Comparison of ENCODE assay signal across 8 mouse cellular contexts in genomic region chr8:84743517-84744420, GRCm38 (mm10). TPM values are rescaled to one million over a fixed set of nuclear protein-coding genes. Genes with fewer than 3 reads are reported as not detected.
DNase-seq lines count a peak whose midpoint lies in the region; ATAC-seq lines count a peak whose summit lies in the region.

No protein-coding gene starts in this region.

- H3K4me1 ChIP-seq in intestine, embryonic 16.5 days (ENCODE audit: control insufficient read depth, insufficient read depth, low read length): peaks cover 67% of the 10 kb centered on the region
- peaks cover 31% of the 10 kb centered on the region for H3K4me1 ChIP-seq in liver, embryonic 16.5 days (ENCODE audit: control insufficient read depth, low read depth, low read length)
- H3K4me1 ChIP-seq in neural tube, embryonic 14.5 days (ENCODE audit: control insufficient read depth, insufficient read depth, low read length): peaks cover 33% of the 10 kb centered on the region

- H3K27ac ChIP-seq in intestine, embryonic 16.5 days (ENCODE audit: low read length): peak overlapping the region; percentile 75
- H3K27ac ChIP-seq in liver, embryonic 16.5 days (ENCODE audit: low read length): no peak overlapping the region
- H3K27ac ChIP-seq in neural tube, embryonic 14.5 days (ENCODE audit: low read depth, low read length): peak overlapping the region; percentile 66

- no peaks in the 10 kb centered on the region for H3K9me3 ChIP-seq in intestine, embryonic 16.5 days (ENCODE audit: control insufficient read depth, low read length)
- H3K9me3 ChIP-seq in liver, embryonic 16.5 days (replicated peaks; ENCODE audit: control insufficient read depth, low read length): no peaks in the 10 kb centered on the region
- H3K9me3 ChIP-seq in neural tube, embryonic 14.5 days (ENCODE audit: control insufficient read depth, low read length): no peaks in the 10 kb centered on the region

- peak; percentile 43 for ATAC-seq in intestine, embryonic 16.5 days
- peak; percentile 54 for ATAC-seq in liver, embryonic 16.5 days (ENCODE audit: low read depth)
- ATAC-seq in neural tube, embryonic 14.5 days (ENCODE audit: low read depth): peak; percentile 75

- H3K36me3 ChIP-seq in intestine, embryonic 16.5 days (ENCODE audit: control insufficient read depth, insufficient read depth, low read length): no peaks in the 10 kb centered on the region
- H3K36me3 ChIP-seq in liver, embryonic 16.5 days (ENCODE audit: control insufficient read depth, insufficient read depth): no peaks in the 10 kb centered on the region
- no peaks in the 10 kb centered on the region for H3K36me3 ChIP-seq in neural tube, embryonic 14.5 days (ENCODE audit: control insufficient read depth, insufficient read depth, low read length)

- peak overlapping the region; percentile 35 for H3K4me2 ChIP-seq in intestine, embryonic 16.5 days (ENCODE audit: low read depth, low read length)
- H3K4me2 ChIP-seq in liver, embryonic 16.5 days (ENCODE audit: low read depth, low read length): no peak overlapping the region
- H3K4me2 ChIP-seq in neural tube, embryonic 14.5 days (ENCODE audit: low read depth, low read length): peak overlapping the region; percentile 14; the same call in 1 of the 2 replicates

- H3K4me3 ChIP-seq in intestine, embryonic 16.5 days (ENCODE audit: low read length): no peak overlapping the region
- no peak overlapping the region for H3K4me3 ChIP-seq in liver, embryonic 16.5 days (ENCODE audit: low read depth, low read length)
- no peak overlapping the region for H3K4me3 ChIP-seq in neural tube, embryonic 14.5 days (ENCODE audit: low read depth, low read length)

- WGBS in intestine, embryonic 16.5 days: 21% methylated on average over 16 of the region's 17 CpGs
- 32% methylated on average over 15 of the region's 17 CpGs for WGBS in liver, embryonic 16.5 days (ENCODE audit: insufficient replicate concordance)
- WGBS in neural tube, embryonic 14.5 days: 9% methylated on average over 14 of the region's 17 CpGs

- H3K9ac ChIP-seq in intestine, embryonic 16.5 days (ENCODE audit: low read depth, low read length): peak overlapping the region; percentile 27
- H3K9ac ChIP-seq in liver, embryonic 16.5 days (ENCODE audit: low read depth, low read length): no peak overlapping the region
- 0 out of 2 replicates have a peak overlapping the region, but pooled peaks have one; percentile 11 for H3K9ac ChIP-seq in neural tube, embryonic 14.5 days (replicated peaks; ENCODE audit: low read depth, low read length)

- DNase-seq in adrenal gland, adult (ENCODE audit: inconsistent age in 2 of 2, low spot score in 1 of 2): peak; percentile 47 to 66
- DNase-seq in adrenal gland, adult 8-10 months: no peak
- peak; percentile 89 for DNase-seq in embryo, embryonic 11 days
- peak; percentile 84 to 87 for DNase-seq in heart, adult 18-20 months
- no peak for DNase-seq in frontal cortex, adult 2 months (ENCODE audit: extremely low spot score in 1 of 2, low spot score in 1 of 2)

- H3K27me3 ChIP-seq in intestine, embryonic 16.5 days (replicated peaks; ENCODE audit: control insufficient read depth, insufficient read depth, low read length): peaks cover 3% of the 10 kb centered on the region; the same call in 1 of the 2 replicates
- peaks cover 14% of the 10 kb centered on the region for H3K27me3 ChIP-seq in liver, embryonic 16.5 days (ENCODE audit: control insufficient read depth, insufficient read depth, low read depth, low read length)
- H3K27me3 ChIP-seq in neural tube, embryonic 14.5 days (ENCODE audit: control insufficient read depth, insufficient read depth, low read length): peaks cover 23% of the 10 kb centered on the region

RNA-seq across cellular contexts. Expression of gene G430095P16Rik, which starts 21.0 kb away (rescaled TPM):
- total RNA-seq in adrenal gland, adult 8-10 months (2022): under 1 TPM in 2 of 4 experiments, not detected in 2; 0.52 to 0.73 TPM
- total RNA-seq in heart, adult 18-20 months (2021): under 1 TPM; 0.40 to 0.69 TPM
- 2.0 and 2.6 TPM in 2 replicates for polyA plus RNA-seq in intestine, embryonic 16.5 days (2015; fragmentation: Nextera tagmentation; extraction: Ambion mirVana)
- 7.0 and 7.8 TPM in 2 replicates for polyA plus RNA-seq in liver, embryonic 16.5 days (2015; fragmentation: Nextera tagmentation; extraction: Ambion mirVana)
- 0.76 and 1.8 TPM in 2 replicates for polyA plus RNA-seq in neural tube, embryonic 14.5 days (2014; fragmentation: Nextera tagmentation; extraction: Ambion mirVana)
- polyA plus RNA-seq in frontal cortex, adult 2 months (2012; rRNA removed): 0.36 TPM in 1 of 2 replicates, not detected in the other

RNA-seq across cellular contexts. Expression of gene Lyl1, which starts 42.5 kb away (rescaled TPM):
- total RNA-seq in adrenal gland, adult 8-10 months (2022): 1 to 10 TPM; 3.1 to 5.6 (median 4.2) TPM
- total RNA-seq in heart, adult 18-20 months (2021): 1 to 10 TPM; 3.1 to 4.4 TPM
- 4.9 and 5.0 TPM in 2 replicates for polyA plus RNA-seq in intestine, embryonic 16.5 days (2015; fragmentation: Nextera tagmentation; extraction: Ambion mirVana)
- polyA plus RNA-seq in liver, embryonic 16.5 days (2015; fragmentation: Nextera tagmentation; extraction: Ambion mirVana): 43.7 and 45.6 TPM in 2 replicates
- 1.3 and 3.6 TPM in 2 replicates for polyA plus RNA-seq in neural tube, embryonic 14.5 days (2014; fragmentation: Nextera tagmentation; extraction: Ambion mirVana)
- 2.9 and 4.1 TPM in 2 replicates for polyA plus RNA-seq in frontal cortex, adult 2 months (2012; rRNA removed)

RNA-seq across cellular contexts. Expression of gene Nacc1, which starts 56.1 kb away (rescaled TPM):
- 10 to 100 TPM; 81.0 to 86.9 (median 83.7) TPM for total RNA-seq in adrenal gland, adult 8-10 months (2022)
- 10 to 100 TPM; 31.4 to 32.7 TPM for total RNA-seq in heart, adult 18-20 months (2021)
- 11.0 and 14.8 TPM in 2 replicates for polyA plus RNA-seq in intestine, embryonic 16.5 days (2015; fragmentation: Nextera tagmentation; extraction: Ambion mirVana)
- polyA plus RNA-seq in liver, embryonic 16.5 days (2015; fragmentation: Nextera tagmentation; extraction: Ambion mirVana): 5.4 and 6.3 TPM in 2 replicates
- polyA plus RNA-seq in neural tube, embryonic 14.5 days (2014; fragmentation: Nextera tagmentation; extraction: Ambion mirVana): 15.3 and 16.6 TPM in 2 replicates
- 79.7 and 79.8 TPM in 2 replicates for polyA plus RNA-seq in frontal cortex, adult 2 months (2012; rRNA removed)

RNA-seq across cellular contexts. Expression of gene Nfix, which starts 56.4 kb away (rescaled TPM):
- 100 to 1,000 TPM in 3 of 4 experiments, 10 to 100 TPM in 1; 99.6 to 150 (median 117) TPM for total RNA-seq in adrenal gland, adult 8-10 months (2022)
- 100 to 1,000 TPM; 250 to 260 TPM for total RNA-seq in heart, adult 18-20 months (2021)
- 9.7 and 11.8 TPM in 2 replicates for polyA plus RNA-seq in intestine, embryonic 16.5 days (2015; fragmentation: Nextera tagmentation; extraction: Ambion mirVana)
- 2.0 and 2.4 TPM in 2 replicates for polyA plus RNA-seq in liver, embryonic 16.5 days (2015; fragmentation: Nextera tagmentation; extraction: Ambion mirVana)
- polyA plus RNA-seq in neural tube, embryonic 14.5 days (2014; fragmentation: Nextera tagmentation; extraction: Ambion mirVana): 68.2 and 91.5 TPM in 2 replicates
- 51.3 and 61.3 TPM in 2 replicates for polyA plus RNA-seq in frontal cortex, adult 2 months (2012; rRNA removed)

RNA-seq across cellular contexts. Expression of gene Trmt1, which starts 57.7 kb away (rescaled TPM):
- total RNA-seq in adrenal gland, adult 8-10 months (2022): 100 to 1,000 TPM in 2 of 4 experiments, 10 to 100 TPM in 2; 75.4 to 109 (median 88.5) TPM
- total RNA-seq in heart, adult 18-20 months (2021): 10 to 100 TPM; 34.2 to 45.1 TPM
- 60.0 and 67.1 TPM in 2 replicates for polyA plus RNA-seq in intestine, embryonic 16.5 days (2015; fragmentation: Nextera tagmentation; extraction: Ambion mirVana)
- 27.3 and 27.7 TPM in 2 replicates for polyA plus RNA-seq in liver, embryonic 16.5 days (2015; fragmentation: Nextera tagmentation; extraction: Ambion mirVana)
- polyA plus RNA-seq in neural tube, embryonic 14.5 days (2014; fragmentation: Nextera tagmentation; extraction: Ambion mirVana): 59.8 and 70.2 TPM in 2 replicates
- polyA plus RNA-seq in frontal cortex, adult 2 months (2012; rRNA removed): 143 and 157 TPM in 2 replicates

Comparison
In these comparisons a context has a peak if more than half of its experiments do, and no peak if none do; other contexts are left out.
1. DNase-seq: peak in adrenal gland, adult (2 of 2), embryo, embryonic 11 days (single experiment) and heart, adult 18-20 months (2 of 2); none in adrenal gland, adult 8-10 months (single experiment) and frontal cortex, adult 2 months (0 of 2).
2. Peak in every context shown above with its lines, with median percentiles within 50 percentile points of each other: ATAC-seq.